Mouse (Mus musculus) C2C12 (cell line): Measurements from ENCODE around the gene 1600014C23Rik. TPM values are rescaled to one million over a fixed set of nuclear protein-coding genes. Genes with fewer than 3 reads are reported as not detected.
A peak's percentile ranks its signal among the peaks of the same experiment; 100 is the strongest.

ENCODE experiments used
- H3K27me3 ChIP-seq: one replicate; pipeline ENCODE4 v1.6.1; 2011; ENCODE audit not compliant: control insufficient read depth, insufficient read depth, insufficient read length
- H3K36me3 ChIP-seq: one replicate; pipeline ENCODE4 v1.6.1; 2011; ENCODE audit not compliant: control insufficient read depth, insufficient read depth
- H3K4me3 ChIP-seq: one replicate; pipeline ENCODE4 v1.5.1; 2011; ENCODE audit warnings: mild to moderate bottlenecking, control low read depth; ENCODE audit not compliant: poor library complexity, insufficient read depth, severe bottlenecking
- H3K79me2 ChIP-seq: one replicate; pipeline ENCODE4 v1.6.1; 2011; ENCODE audit not compliant: control insufficient read depth, insufficient read depth
- H3K79me3 ChIP-seq: one replicate; pipeline ENCODE4 v1.6.1; 2011; ENCODE audit warnings: low read depth, control low read depth
- H3ac ChIP-seq: one replicate; pipeline ENCODE3; 2011; ENCODE audit warnings: low read depth; ENCODE audit not compliant: control insufficient read depth, insufficient read length
- CEBPB ChIP-seq: IDR thresholded peaks from one replicate; pipeline ENCODE4 v1.6.1; 2011; ENCODE audit warnings: low read depth, mild to moderate bottlenecking, control low read depth, moderate library complexity
- CTCF ChIP-seq: IDR thresholded peaks from one replicate; pipeline ENCODE4 v1.5.1; 2011; ENCODE audit not compliant: control insufficient read depth, insufficient read depth, insufficient read length
- FOSL1 ChIP-seq: IDR thresholded peaks from one replicate; pipeline ENCODE4 v1.8.0; 2011; ENCODE audit warnings: mild to moderate bottlenecking, low read length; ENCODE audit not compliant: poor library complexity, insufficient read depth, severe bottlenecking
- MAX ChIP-seq: IDR thresholded peaks from one replicate; pipeline ENCODE4 v1.6.1; 2011; ENCODE audit warnings: mild to moderate bottlenecking, control low read depth
- MYOD1 ChIP-seq: IDR thresholded peaks from one replicate; pipeline ENCODE4 v1.6.1; 2011; ENCODE audit warnings: low read depth; ENCODE audit not compliant: control insufficient read depth, insufficient read length
- MYOG ChIP-seq: IDR thresholded peaks from one replicate; pipeline ENCODE4 v1.6.1; 2011; ENCODE audit not compliant: control insufficient read depth, insufficient read length; ENCODE audit errors: extremely low read depth
- USF1 ChIP-seq: IDR thresholded peaks from one replicate; pipeline ENCODE4 v1.6.1; 2011; ENCODE audit warnings: low read depth, mild to moderate bottlenecking, control low read depth, moderate library complexity
- polyA plus RNA-seq: library from polyadenylated mRNA; unstranded; fragments of >200 nt; fragmentation: generic; extraction: Trizol; gene quantifications from one replicate; pipeline ENCODE4 v1.2.1, GENCODE M21; 2012; ENCODE audit warnings: missing spikeins

1600014C23Rik gene
- polyA plus RNA-seq, 1 experiment: not detected

- Histone ChIP-seq H3K4me3 (no peak overlapping the region), H3K79me2 (no peaks in the 10 kb centered on the region), H3K36me3 (no peaks in the 10 kb centered on the region), H3K79me3 (no peaks in the 10 kb centered on the region), H3ac (no peak overlapping the region), H3K27me3 (no peaks in the 10 kb centered on the region)
- TF ChIP-seq USF1: no peak
- no peak for TF ChIP-seq MYOG
Measured at GRCm38 (mm10) chr17:45757932-45758331, 24.3 kb upstream of the 1600014C23Rik start.

- Histone ChIP-seq H3K79me2 (no peaks in the 10 kb centered on the region), H3K79me3 (no peaks in the 10 kb centered on the region), H3K36me3 (no peaks in the 10 kb centered on the region), H3ac (no peak overlapping the region), H3K4me3 (no peak overlapping the region), H3K27me3 (no peaks in the 10 kb centered on the region)
- TF ChIP-seq MYOG: no peak
- no peak for TF ChIP-seq USF1
- TF ChIP-seq CEBPB: no peak
- no peak for TF ChIP-seq MAX
- no peak for TF ChIP-seq CTCF
- TF ChIP-seq MYOD1: no peak
Measured at GRCm38 (mm10) chr17:45756831-45757230, 23.2 kb upstream of the 1600014C23Rik start.

GRCm38 (mm10) chr17:45756391-45756790, 22.7 kb upstream of the 1600014C23Rik start:
- TF ChIP-seq MYOD1: no peak
- no peak for TF ChIP-seq CEBPB
- TF ChIP-seq USF1: no peak
- TF ChIP-seq CTCF: no peak
- no peak for TF ChIP-seq MYOG
- no peak for TF ChIP-seq FOSL1
- TF ChIP-seq MAX: no peak

GRCm38 (mm10) chr17:45754186-45754862, 20.7 kb upstream of the 1600014C23Rik start:
- Histone ChIP-seq H3K79me2 (no peaks in the 10 kb centered on the region), H3ac (no peak overlapping the region), H3K79me3 (no peaks in the 10 kb centered on the region), H3K36me3 (peaks cover 5% of the 10 kb centered on the region), H3K27me3 (no peaks in the 10 kb centered on the region), H3K4me3 (no peak overlapping the region)
- TF ChIP-seq CTCF (no peak), MYOG (no peak), USF1 (no peak)

More at GRCm38 (mm10) chr17:45756391-45756790, 22.7 kb upstream of the 1600014C23Rik start:
- H3K79me3 ChIP-seq: no peaks in the 10 kb centered on the region
- no peak overlapping the region for H3ac ChIP-seq
- no peaks in the 10 kb centered on the region for H3K36me3 ChIP-seq
- no peak overlapping the region for H3K4me3 ChIP-seq
- H3K27me3 ChIP-seq: no peaks in the 10 kb centered on the region
- no peaks in the 10 kb centered on the region for H3K79me2 ChIP-seq

GRCm38 (mm10) chr17:45752678-45753077, 19.0 kb upstream of the 1600014C23Rik start:
- H3K27me3 ChIP-seq: no peaks in the 10 kb centered on the region
- H3K4me3 ChIP-seq: no peak overlapping the region
- peak overlapping the region; percentile 5 for H3ac ChIP-seq
- no peaks in the 10 kb centered on the region for H3K79me3 ChIP-seq
- TF ChIP-seq FOSL1 (peak; percentile 57), CEBPB (peak; percentile 51), MAX (peak; percentile 88), USF1 (no peak), MYOG (no peak), MYOD1 (peak; percentile 85), CTCF (no peak)
- H3K79me2 ChIP-seq: no peaks in the 10 kb centered on the region
- H3K36me3 ChIP-seq: peaks cover 5% of the 10 kb centered on the region

GRCm38 (mm10) chr17:45752053-45752452, 18.4 kb upstream of the 1600014C23Rik start:
- peaks cover 5% of the 10 kb centered on the region for H3K36me3 ChIP-seq
- no peaks in the 10 kb centered on the region for H3K27me3 ChIP-seq
- peak overlapping the region; percentile 5 for H3ac ChIP-seq
- H3K79me3 ChIP-seq: no peaks in the 10 kb centered on the region
- H3K4me3 ChIP-seq: no peak overlapping the region
- TF ChIP-seq CEBPB (no peak), FOSL1 (no peak), MYOD1 (peak; percentile 84)
- H3K79me2 ChIP-seq: no peaks in the 10 kb centered on the region

GRCm38 (mm10) chr17:45751359-45751758, 17.7 kb upstream of the 1600014C23Rik start:
- no peaks in the 10 kb centered on the region for H3K79me2 ChIP-seq
- H3K4me3 ChIP-seq: no peak overlapping the region
- no peaks in the 10 kb centered on the region for H3K27me3 ChIP-seq
- TF ChIP-seq FOSL1 (no peak), MAX (no peak), CEBPB (no peak), MYOG (no peak), USF1 (no peak), MYOD1 (no peak), CTCF (no peak)
- H3ac ChIP-seq: no peak overlapping the region
- H3K36me3 ChIP-seq: peaks cover 5% of the 10 kb centered on the region
- H3K79me3 ChIP-seq: no peaks in the 10 kb centered on the region
